Mouse (Mus musculus) forebrain, embryonic 12.5 days (tissue): ENCODE results near the gene Kcnj5. TPM values are rescaled to one million over a fixed set of nuclear protein-coding genes. Genes with fewer than 3 reads are reported as not detected.
A peak's percentile ranks its signal among the peaks of the same experiment; 100 is the strongest.

Experiments used
- ATAC-seq: fragments of 200-750 bp; cut with Nextera tagmentation; 2 replicates; pipeline ENCODE4 v1.8.0; 2017; ENCODE audit warnings: moderate TSS enrichment; ENCODE audit not compliant: low FRiP score
- H3K27ac ChIP-seq: fragments of 300-500 bp; sonication (generic); 2 replicates; pipeline ENCODE4 v1.5.1; 2016; ENCODE audit warnings: mild to moderate bottlenecking
- H3K27me3 ChIP-seq: fragments of 300-500 bp; sonication (generic); 2 replicates; pipeline ENCODE4 v1.6.1; 2016; ENCODE audit warnings: mild to moderate bottlenecking
- H3K36me3 ChIP-seq: fragments of 300-500 bp; sonication (generic); replicated peaks from 2 replicates; pipeline ENCODE4 v1.6.1; 2016; ENCODE audit warnings: mild to moderate bottlenecking
- H3K4me1 ChIP-seq: fragments of 300-500 bp; sonication (generic); 2 replicates; pipeline ENCODE4 v1.6.1; 2016
- H3K4me2 ChIP-seq: fragments of 300-500 bp; sonication (generic); 2 replicates; pipeline ENCODE4 v1.6.1; 2016; ENCODE audit warnings: mild to moderate bottlenecking, moderate library complexity
- H3K4me3 ChIP-seq: fragments of 300-500 bp; sonication (generic); replicated peaks from 2 replicates; pipeline ENCODE4 v1.5.1; 2016; ENCODE audit warnings: mild to moderate bottlenecking
- H3K9ac ChIP-seq: fragments of 300-500 bp; sonication (generic); 2 replicates; pipeline ENCODE4 v1.6.1; 2016; ENCODE audit warnings: mild to moderate bottlenecking
- H3K9me3 ChIP-seq: fragments of 300-500 bp; sonication (generic); 2 replicates; pipeline ENCODE4 v1.6.1; 2016
- WGBS: fragments of 180-500 bp; shearing (Covaris S2); methylation state at CpG from one replicate; pipeline ENCODE4 v1.1.7; 2016; 5-methylcytosine and 5-hydroxymethylcytosine counted together
- polyA plus RNA-seq: library from polyadenylated mRNA; unstranded; fragments of >200 nt; fragmentation: Nextera tagmentation; extraction: Ambion mirVana; gene quantifications from 2 replicates; pipeline ENCODE4 v1.2.1, GENCODE M21; 2016

Gene Kcnj5
- polyA plus RNA-seq, 1 experiment from 2014 or later = 0.83 TPM

DNA sequence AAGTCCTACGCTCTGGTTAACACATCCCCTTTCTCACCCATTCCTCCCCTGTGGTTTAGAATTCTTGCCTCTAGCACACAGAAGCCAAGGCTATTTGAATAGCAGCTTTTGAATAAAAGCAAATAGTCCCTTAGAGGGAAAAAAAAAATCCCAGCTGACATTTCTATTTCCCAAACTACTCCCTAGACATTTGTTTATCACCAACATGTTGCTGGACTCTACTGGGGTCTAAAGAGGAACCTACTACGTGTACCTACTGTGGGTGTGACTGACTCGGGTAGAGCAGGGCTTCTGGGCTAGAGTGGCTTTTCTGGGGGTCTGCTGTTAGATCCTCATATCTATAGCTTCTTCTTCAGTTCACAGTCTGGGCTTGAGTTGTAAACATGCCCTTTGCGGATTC lies 31.9 kb downstream of the Kcnj5 start:
- Histone ChIP-seq H3K9me3 (no peaks in the 10 kb centered on the region), H3K27me3 (no peaks in the 10 kb centered on the region), H3K4me2 (no peak overlapping the region), H3K36me3 (no peaks in the 10 kb centered on the region), H3K4me3 (no peak overlapping the region), H3K27ac (no peak overlapping the region), H3K9ac (no peak overlapping the region), H3K4me1 (peaks cover 4% of the 10 kb centered on the region; the same call in 1 of the 2 replicates)
- no peak for ATAC-seq
- 73% methylated on average over 4 of the region's 4 CpGs for WGBS

- H3K27ac ChIP-seq = no peak overlapping the region
- H3K4me1 ChIP-seq = peaks cover 4% of the 10 kb centered on the region; the same call in 1 of the 2 replicates
- H3K9ac ChIP-seq = no peak overlapping the region
- no peak for ATAC-seq
- no peak overlapping the region for H3K4me2 ChIP-seq
- WGBS = 70% methylated on average over 14 of the region's 14 CpGs
- no peaks in the 10 kb centered on the region for H3K9me3 ChIP-seq
- no peaks in the 10 kb centered on the region for H3K27me3 ChIP-seq
- no peak overlapping the region for H3K4me3 ChIP-seq
- H3K36me3 ChIP-seq = no peaks in the 10 kb centered on the region
These were observed 32.4 kb downstream of the Kcnj5 start for GRCm38 (mm10) chr9:32311786-32312185.

DNA sequence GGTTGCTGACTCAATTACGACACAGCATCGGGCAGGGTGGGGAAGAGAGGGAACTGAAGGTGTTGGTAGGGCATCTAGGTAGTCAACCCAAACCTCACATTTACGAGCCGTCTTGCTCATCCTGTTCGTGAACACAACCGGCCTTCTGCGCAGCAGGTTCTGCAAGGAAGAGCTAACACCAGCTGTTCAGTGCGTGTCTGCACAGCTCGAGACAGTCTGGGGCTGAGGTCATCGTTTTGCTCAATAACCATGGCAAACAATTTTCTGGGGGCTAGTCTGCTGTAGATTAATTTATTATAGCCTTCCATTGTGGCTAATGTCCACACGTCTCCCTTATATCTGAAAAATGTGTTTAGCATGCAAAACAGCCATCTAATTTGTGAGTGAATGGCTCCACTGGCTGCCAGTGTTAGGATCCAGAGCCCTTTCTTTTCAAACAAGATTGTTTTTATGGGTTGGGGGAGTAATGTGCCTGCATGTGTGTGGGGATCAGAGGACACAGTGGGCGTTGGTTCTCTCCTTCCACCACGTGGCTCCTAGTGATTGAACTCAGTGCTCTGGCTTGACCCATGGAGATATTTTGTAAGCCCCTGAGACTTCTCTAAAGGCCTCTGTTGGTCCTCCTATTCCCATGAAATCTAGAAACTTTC lies 41.5 kb downstream of the Kcnj5 start:
- 0 out of 2 replicates have a peak overlapping the region, but pooled peaks have one; percentile 2 for H3K27ac ChIP-seq
- H3K36me3 ChIP-seq = no peaks in the 10 kb centered on the region
- no peaks in the 10 kb centered on the region for H3K27me3 ChIP-seq
- H3K4me3 ChIP-seq = no peak overlapping the region
- peaks cover 9% of the 10 kb centered on the region for H3K4me1 ChIP-seq
- 62% methylated on average over 13 of the region's 13 CpGs for WGBS
- peak; percentile 65 for ATAC-seq
- H3K9me3 ChIP-seq = no peaks in the 10 kb centered on the region
- no peak overlapping the region for H3K9ac ChIP-seq
- no peak overlapping the region for H3K4me2 ChIP-seq

DNA sequence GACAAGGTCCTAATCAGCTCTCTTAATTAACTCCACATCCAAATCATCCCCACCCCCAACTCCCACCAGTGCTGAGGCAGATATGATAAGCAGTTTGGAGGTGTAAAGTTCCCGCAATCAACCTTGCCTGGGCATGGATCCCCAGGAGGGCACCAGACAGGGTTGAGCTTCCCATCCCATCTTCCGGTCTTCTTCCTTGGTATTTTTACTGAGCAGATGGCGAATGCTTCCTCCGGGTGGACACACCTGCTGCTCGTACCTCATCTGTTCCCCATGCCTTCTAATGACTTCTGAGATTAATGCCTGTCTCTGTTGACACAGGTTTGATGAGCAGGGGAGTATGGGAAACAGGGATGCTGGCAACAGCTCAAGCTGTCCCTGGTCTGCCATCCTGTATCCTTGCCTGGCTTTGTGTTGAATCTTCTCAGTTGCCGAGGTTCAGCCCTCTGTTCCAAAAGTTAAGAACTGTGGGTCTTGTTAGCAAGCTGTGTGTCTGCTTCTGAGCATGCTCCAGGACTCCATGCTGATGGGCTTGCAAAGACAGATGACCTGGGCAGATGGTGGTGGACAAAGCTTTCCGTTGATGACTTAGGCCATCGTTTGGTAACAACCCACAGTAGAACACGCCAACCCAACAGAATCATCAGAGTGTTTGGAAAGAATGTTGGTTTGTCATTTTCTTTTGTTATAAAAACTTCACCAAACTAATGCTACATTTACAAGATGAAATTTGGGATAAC lies 48.9 kb downstream of the Kcnj5 start:
- 87% methylated on average over 9 of the region's 9 CpGs for WGBS
- Histone ChIP-seq H3K36me3 (no peaks in the 10 kb centered on the region), H3K9ac (no peak overlapping the region), H3K4me1 (peaks cover 7% of the 10 kb centered on the region; the same call in 1 of the 2 replicates), H3K9me3 (no peaks in the 10 kb centered on the region), H3K4me3 (no peak overlapping the region), H3K4me2 (no peak overlapping the region), H3K27me3 (no peaks in the 10 kb centered on the region), H3K27ac (no peak overlapping the region)
- no peak for ATAC-seq

DNA sequence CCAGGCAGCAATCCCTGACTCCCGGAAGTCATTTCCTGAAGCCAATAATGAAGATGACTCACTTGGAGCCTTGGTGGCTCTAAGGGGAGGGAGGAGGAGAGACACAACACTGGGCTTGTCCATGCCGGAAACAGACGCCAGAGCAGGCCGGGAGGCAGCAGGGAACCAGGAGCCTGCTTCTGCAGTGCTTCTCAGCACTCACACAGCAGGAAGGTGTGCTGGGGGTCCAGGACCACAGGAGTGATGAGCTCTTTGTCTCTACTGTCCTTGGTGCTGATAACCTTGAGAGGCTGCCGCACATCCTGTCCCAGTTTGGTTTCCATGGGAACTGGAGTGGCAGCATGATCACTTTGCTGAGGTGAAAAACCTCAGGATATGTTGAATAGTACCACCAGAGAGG lies 51.5 kb downstream of the Kcnj5 start:
- Histone ChIP-seq H3K4me3 (no peak overlapping the region), H3K36me3 (no peaks in the 10 kb centered on the region), H3K9ac (no peak overlapping the region), H3K4me1 (peaks cover 7% of the 10 kb centered on the region; the same call in 1 of the 2 replicates), H3K4me2 (no peak overlapping the region), H3K27me3 (no peaks in the 10 kb centered on the region), H3K9me3 (no peaks in the 10 kb centered on the region), H3K27ac (no peak overlapping the region)
- no peak for ATAC-seq
- WGBS = 56% methylated on average over 5 of the region's 5 CpGs

DNA sequence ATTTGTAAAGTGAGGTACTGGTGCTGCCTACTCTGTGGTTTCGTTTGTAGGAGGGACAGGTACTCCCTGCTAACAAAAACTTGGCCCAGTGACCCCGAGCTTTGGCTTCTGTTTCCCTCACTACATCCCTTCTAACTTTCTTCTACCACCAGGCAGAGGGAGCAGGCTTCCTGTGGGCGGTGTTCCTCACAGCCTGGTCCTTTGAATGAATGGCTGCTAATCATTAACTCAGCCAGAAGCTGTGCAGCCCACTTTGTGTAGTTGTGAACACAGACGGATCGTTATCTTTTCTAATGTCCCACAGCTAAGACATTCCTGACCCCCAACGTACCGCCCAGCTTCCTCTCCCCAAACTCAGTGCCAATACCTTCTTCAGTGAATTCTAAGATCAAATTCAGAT lies 52.5 kb downstream of the Kcnj5 start:
- Histone ChIP-seq H3K9me3 (no peaks in the 10 kb centered on the region), H3K27ac (no peak overlapping the region), H3K27me3 (no peaks in the 10 kb centered on the region), H3K9ac (no peak overlapping the region), H3K4me2 (no peak overlapping the region), H3K36me3 (no peaks in the 10 kb centered on the region), H3K4me1 (peaks cover 7% of the 10 kb centered on the region; the same call in 1 of the 2 replicates), H3K4me3 (no peak overlapping the region)
- WGBS = 33% methylated on average over 7 of the region's 7 CpGs
- no peak for ATAC-seq

DNA sequence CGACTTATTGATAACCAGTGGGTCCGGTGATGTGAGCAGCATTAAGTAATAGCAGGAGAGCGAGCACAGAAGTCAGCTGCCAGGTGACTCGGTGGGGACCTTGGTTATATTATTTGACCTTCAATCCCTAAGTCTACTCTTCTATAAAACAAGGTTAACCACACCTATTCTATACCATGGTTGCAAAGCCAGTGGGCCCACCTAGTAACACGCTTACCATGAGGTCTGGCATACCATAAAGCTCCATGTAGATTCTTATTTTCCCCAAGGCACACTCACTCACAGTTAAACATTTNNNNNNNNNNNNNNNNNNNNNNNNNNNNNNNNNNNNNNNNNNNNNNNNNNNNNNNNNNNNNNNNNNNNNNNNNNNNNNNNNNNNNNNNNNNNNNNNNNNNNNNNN lies 60.6 kb downstream of the Kcnj5 start:
- H3K4me3 ChIP-seq = no peak overlapping the region
- H3K27ac ChIP-seq = no peak overlapping the region
- ATAC-seq = no peak
- no peaks in the 10 kb centered on the region for H3K4me1 ChIP-seq
- no peaks in the 10 kb centered on the region; the same call in 1 of the 2 replicates for H3K9me3 ChIP-seq
- WGBS = 92% methylated on average over 5 of the region's 5 CpGs
- no peaks in the 10 kb centered on the region for H3K27me3 ChIP-seq
- H3K36me3 ChIP-seq = no peaks in the 10 kb centered on the region
- H3K4me2 ChIP-seq = no peak overlapping the region
- H3K9ac ChIP-seq = no peak overlapping the region

DNA sequence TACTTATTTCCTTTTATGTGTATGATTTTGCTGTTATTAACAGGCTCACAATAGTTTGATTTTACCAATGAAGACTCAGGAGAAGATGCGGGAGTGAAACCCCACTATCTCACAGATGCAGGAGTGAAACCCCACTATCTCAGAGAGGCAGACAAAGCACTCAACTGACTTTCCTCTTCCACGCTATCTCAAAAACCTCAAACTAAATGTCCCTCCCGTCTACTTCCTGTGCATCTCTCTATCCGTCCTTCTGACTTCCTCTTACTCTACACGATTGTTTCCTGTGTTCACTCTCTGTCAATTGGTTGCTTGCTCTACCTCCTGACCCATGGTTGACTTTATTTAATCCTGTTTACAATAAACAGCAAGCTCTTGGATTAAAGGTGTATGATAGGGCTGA lies 63.7 kb downstream of the Kcnj5 start:
- no peak overlapping the region for H3K4me3 ChIP-seq
- no peaks in the 10 kb centered on the region for H3K4me1 ChIP-seq
- no peaks in the 10 kb centered on the region for H3K27me3 ChIP-seq
- no peaks in the 10 kb centered on the region for H3K36me3 ChIP-seq
- H3K27ac ChIP-seq = no peak overlapping the region
- no peak overlapping the region for H3K9ac ChIP-seq
- ATAC-seq = no peak
- WGBS = 87% methylated on average over 5 of the region's 5 CpGs
- H3K9me3 ChIP-seq = no peaks in the 10 kb centered on the region
- H3K4me2 ChIP-seq = no peak overlapping the region

- no peak overlapping the region for H3K4me3 ChIP-seq
- no peak overlapping the region for H3K27ac ChIP-seq
- 68% methylated on average over 3 of the region's 3 CpGs for WGBS
- no peaks in the 10 kb centered on the region for H3K9me3 ChIP-seq
- no peaks in the 10 kb centered on the region for H3K4me1 ChIP-seq
- no peak overlapping the region for H3K4me2 ChIP-seq
- no peaks in the 10 kb centered on the region for H3K27me3 ChIP-seq
- no peaks in the 10 kb centered on the region for H3K36me3 ChIP-seq
- no peak for ATAC-seq
- no peak overlapping the region for H3K9ac ChIP-seq
These were observed 64.4 kb downstream of the Kcnj5 start for GRCm38 (mm10) chr9:32279789-32280188.

DNA sequence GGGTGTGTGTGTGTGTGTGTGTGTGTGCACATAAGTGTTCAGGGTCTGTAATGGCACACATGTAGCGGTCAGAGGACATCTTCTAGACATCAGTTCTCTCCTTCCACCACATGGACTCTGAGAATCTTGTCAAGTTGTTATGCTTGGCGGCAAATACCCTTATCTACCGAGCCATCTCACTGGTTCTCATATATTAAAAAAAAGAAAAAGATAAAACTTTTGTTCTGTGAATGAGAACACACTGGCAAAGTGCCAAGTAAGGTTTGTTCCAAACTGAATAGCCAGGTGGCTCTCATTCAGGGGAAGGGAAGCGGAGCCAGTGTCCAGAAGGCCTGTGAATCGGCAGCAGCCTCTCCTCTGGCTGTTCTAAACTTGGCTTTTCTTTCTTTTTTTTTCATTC lies 66.1 kb downstream of the Kcnj5 start:
- no peak overlapping the region for H3K4me2 ChIP-seq
- H3K9ac ChIP-seq = no peak overlapping the region
- H3K36me3 ChIP-seq = no peaks in the 10 kb centered on the region
- WGBS = 87% methylated on average over 5 of the region's 5 CpGs
- H3K9me3 ChIP-seq = no peaks in the 10 kb centered on the region
- no peak overlapping the region for H3K4me3 ChIP-seq
- H3K27me3 ChIP-seq = 0 out of 2 replicates have a peak, but pooled peaks cover 8% of the 10 kb centered on the region
- no peak overlapping the region for H3K27ac ChIP-seq
- ATAC-seq = no peak
- H3K4me1 ChIP-seq = no peaks in the 10 kb centered on the region

GRCm38 (mm10) chr9:32271896-32272444 lies 72.2 kb downstream of the Kcnj5 start:
- Histone ChIP-seq H3K27ac (no peak overlapping the region), H3K4me2 (no peak overlapping the region), H3K36me3 (no peaks in the 10 kb centered on the region), H3K9ac (no peak overlapping the region), H3K4me3 (no peak overlapping the region), H3K9me3 (no peaks in the 10 kb centered on the region), H3K27me3 (peaks cover 22% of the 10 kb centered on the region), H3K4me1 (no peaks in the 10 kb centered on the region)
- ATAC-seq = 0 out of 2 replicates have a peak, but pooled peaks have one; percentile 58
- 14% methylated on average over 5 of the region's 5 CpGs for WGBS
